Mouse (Mus musculus) heart, postnatal 0 days (tissue): Measurements from ENCODE around the gene P3h1.

Experiments
- CTCF ChIP-seq: IDR thresholded peaks from 2 replicates; pipeline ENCODE4 v1.5.1; 2016; ENCODE audit warnings: antibody characterized with exemption, control low read depth, low read depth
- EP300 ChIP-seq: IDR thresholded peaks from 2 replicates; pipeline ENCODE4 v1.6.1; 2016; ENCODE audit warnings: antibody characterized with exemption, low read depth

GRCm38 (mm10) chr4:119293574-119294258, 61.0 kb downstream of the P3h1 start:
- TF ChIP-seq EP300: no peak
- TF ChIP-seq CTCF: no peak
